Mouse (Mus musculus) embryo, embryonic 10.5 days (tissue): ENCODE results near the gene Kcnab2.

Source experiments
- DNase-seq: peaks from one replicate; pipeline ENCODE4 v3.0.0-alpha.2; 2015; ENCODE audit warnings: low spot score

Kcnab2 gene

DNA sequence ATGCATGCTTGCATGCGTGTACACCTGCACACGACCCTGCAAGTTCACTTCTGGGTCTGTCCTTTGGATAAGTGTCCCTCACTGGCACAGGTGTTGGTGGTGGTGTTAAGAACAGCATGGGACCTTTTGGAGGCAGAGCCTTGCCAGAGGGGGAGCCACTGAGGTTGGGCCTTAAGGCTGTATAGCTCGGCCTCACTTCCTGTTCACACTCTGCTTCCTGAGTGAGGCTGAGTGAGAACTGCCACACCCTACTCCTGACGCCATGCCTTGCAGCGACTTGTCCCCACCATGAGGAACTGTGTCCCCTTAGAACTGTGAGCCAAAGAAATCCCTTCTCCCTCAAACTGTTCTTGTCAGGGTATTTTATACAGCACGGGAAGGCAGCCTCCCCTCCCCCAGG lies 26.3 kb downstream of the Kcnab2 start:
- DNase-seq, result no peak

DNA sequence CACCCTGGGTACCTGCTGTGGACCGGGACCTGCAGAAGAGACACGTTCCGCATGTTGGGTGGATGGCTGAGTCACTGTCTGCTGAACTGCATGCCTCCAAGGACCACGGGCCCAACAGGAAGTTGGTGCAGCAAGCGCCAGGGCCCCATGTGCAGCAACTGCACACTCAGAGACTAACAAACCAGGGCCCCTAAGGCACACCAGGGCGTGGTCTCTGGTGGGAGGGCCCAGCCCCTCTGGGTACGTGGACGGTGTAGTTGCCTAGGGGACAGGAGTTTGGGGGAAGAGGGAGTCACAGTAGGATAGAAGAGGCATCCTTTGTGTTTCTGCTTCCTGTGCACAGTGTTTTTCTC lies 29.0 kb downstream of the Kcnab2 start:
- no peak for DNase-seq

DNA sequence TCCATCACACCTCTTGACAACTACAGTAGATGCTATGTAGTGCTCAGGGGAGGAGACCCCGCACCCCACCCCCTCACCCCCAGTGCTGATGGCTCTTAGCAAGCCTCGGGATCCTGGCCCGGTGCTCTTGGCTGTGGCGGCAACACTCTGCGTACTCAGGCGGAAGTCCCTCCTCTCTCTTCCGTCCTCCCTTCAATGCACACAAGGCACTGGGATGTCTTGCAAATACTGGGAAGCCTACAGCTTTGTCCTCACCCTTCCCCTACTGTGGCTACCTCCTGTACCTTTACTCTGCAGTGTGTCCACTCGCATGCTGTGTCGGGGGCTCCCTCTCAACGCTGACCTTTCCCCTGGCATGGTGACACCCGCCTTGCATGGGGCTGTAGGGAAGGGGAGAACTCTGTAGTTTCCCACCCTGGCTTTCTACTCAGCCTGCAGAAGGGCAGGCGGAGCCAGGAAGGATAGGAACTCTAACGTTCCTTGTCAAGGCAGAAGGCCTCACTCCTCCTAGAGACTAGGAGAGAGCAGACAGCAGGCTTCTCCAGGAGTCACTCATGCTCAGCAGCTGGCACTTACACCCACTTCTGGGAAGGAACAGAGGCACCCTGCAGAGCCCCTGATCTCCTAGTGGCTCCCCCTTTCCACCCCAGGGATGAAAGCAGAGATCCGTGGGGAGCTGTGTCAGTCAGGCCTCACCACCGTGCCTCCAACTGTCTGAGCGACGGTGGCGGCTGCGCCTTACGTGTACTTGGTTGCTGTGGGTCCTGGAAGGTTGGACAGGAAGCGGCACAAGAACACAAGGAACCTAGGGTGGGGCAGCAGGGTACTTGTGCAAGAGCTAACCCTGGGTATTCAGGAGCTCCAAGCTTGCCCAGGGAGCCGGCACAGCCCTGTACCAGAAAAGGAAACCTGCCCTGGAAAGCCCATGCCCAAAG lies 29.7 kb downstream of the Kcnab2 start:
- no peak for DNase-seq

- no peak for DNase-seq
Observed at GRCm38 (mm10) chr4:152446178-152446577, 31.5 kb downstream of the Kcnab2 start.

DNA sequence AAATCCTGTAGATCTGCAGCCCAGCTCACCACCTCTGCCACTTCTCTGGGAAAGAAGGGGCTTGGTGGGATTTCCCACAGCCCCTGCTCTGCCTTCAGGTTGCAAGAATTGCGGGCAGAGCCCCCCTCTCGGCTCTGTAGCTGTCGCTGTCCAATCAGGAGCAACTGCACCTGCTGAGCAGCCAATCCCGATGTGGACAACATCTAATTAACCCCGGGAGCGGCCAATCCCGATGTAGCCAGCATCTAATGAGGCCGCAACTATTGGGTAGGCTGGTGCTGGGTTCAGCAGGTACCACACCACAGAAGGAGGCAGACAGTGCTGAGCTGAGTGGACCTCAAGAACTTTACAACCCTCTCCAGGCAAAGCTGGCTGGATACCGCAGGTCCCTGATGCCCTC lies 36.1 kb downstream of the Kcnab2 start:
- no peak for DNase-seq

- DNase-seq, result no peak
Observed at GRCm38 (mm10) chr4:152440882-152441281, 36.8 kb downstream of the Kcnab2 start.

GRCm38 (mm10) chr4:152435255-152435654 lies 42.4 kb downstream of the Kcnab2 start:
- DNase-seq, result peak; percentile 88

- peak; percentile 94 for DNase-seq
Observed at GRCm38 (mm10) chr4:152434836-152435235, 42.8 kb downstream of the Kcnab2 start.

DNA sequence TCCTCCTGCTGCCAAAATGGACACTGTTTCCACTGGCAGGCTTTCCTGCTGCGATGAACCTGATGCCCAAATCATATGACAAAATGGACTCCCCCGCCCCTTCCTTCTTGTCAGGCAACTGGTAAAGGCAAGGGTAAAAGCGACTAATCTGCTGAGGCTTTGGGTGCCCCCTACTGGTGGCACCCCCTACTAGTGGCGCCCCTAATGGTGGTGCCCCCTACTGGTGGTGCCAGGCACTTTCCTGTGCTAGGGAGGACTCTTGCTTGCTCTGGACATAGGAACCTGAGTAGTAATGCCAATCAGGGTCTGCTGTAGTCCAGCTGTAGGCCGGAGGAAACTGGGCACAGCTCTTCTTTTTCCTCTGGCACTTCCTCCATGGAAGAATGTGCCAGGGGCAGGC lies 45.4 kb downstream of the Kcnab2 start:
- DNase-seq, result peak; percentile 54

DNA sequence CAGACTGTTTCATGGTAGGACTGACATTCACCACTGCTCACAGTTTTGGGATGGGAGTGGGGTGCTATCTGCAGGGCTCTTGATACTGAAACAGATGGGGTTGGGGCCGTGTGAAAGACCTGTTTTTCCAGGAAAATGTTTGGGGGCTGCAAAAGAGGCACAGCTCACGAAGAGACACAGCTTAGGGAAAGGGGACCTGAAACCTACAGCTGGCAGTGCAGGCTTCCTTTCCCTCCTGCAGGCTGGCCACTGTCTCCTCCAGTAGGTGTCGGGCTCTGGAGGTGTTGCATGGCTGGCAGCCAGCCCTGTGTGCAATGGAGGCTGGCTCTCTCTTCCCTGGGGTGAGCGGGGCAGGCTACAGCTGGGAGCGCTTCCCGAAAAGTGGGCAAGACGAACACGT lies 49.4 kb downstream of the Kcnab2 start:
- no peak for DNase-seq

- DNase-seq, result peak; percentile 44
Observed at GRCm38 (mm10) chr4:152424922-152425321, 52.7 kb downstream of the Kcnab2 start.

GRCm38 (mm10) chr4:152424341-152424740 lies 53.3 kb downstream of the Kcnab2 start:
- DNase-seq, result peak; percentile 76

- DNase-seq, result no peak
Observed at GRCm38 (mm10) chr4:152423576-152423975, 54.1 kb downstream of the Kcnab2 start.

DNA sequence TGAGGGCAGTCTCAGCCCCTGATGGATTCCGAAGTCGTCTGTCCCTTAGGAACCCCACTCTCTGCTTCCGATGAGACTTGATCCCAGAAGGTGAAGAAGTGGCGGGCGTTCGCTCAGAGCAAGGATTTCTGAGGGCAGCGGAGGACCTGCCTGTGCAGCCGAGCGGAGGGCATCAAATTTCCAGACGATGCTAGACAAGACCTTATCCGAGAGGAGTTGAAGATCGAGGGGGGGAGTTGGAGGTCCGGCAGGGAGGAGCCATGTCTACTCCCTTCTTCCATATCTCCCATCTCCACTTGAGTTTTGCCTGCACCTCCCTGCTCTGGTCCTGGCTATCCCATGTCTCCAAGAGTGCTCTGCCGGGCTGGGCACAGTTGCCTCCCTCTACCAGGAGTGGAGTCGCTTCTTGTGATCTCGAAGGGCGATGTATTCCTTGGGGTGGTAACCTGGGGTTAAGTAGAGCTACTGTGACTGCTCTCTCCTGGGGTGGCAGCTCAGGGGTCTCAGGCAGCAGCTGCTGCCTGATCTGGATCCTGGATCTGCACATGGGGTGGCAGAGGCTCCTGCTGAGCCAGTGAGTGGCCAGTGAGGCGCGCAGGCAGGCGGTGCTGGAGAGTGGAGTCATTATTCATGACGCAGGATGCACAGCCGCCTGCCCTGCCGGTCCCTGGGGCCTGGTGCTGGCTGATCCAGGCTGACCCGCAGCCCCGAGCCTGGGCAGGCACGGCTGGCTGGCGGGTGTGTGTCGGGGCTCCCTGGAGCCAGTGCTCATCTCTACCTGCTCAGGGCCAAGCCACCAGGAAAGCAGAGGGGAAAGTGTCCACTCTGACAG lies 59.2 kb downstream of the Kcnab2 start:
- DNase-seq, result no peak

- no peak for DNase-seq
Observed at GRCm38 (mm10) chr4:152412524-152413080, 65.1 kb downstream of the Kcnab2 start.

DNA sequence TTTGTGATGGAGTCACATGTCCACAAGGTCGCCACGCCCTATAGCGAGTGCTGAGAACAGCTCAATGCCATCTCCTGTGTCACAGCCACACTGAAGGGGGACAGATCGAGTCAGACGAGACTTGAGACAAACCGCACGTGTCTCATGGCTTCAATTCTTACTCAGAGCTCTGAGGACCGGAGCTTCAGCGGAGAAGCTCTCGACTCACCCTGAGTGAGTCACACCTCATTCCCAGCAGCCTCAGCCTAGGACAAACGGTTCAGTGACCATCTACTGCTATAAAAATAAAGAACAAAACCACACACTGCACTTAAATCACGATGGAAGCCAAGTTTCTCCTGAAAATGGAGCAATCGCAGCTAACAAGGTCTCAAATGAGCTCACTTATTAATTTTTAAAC lies 66.7 kb downstream of the Kcnab2 start:
- DNase-seq, result no peak

DNA sequence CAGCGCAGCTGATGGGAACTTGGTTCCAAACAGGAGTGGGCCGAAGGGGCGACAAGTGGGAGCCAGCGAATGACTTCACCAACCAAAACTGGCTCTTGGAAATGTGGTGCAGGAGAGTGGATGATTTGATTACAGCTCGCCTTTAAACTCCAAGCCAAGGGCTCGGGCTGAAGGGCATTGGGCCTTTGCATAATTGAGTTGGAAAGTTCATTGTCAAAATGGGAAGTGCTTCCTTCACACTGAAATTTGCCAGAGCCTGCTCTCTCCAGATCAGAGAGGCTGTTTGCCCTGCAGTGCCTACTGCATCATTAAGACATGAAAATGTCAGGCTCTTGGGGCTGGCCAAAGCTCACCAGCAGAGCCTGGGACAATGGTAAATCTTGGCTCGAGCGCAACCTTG lies 71.1 kb downstream of the Kcnab2 start:
- DNase-seq, result no peak

GRCm38 (mm10) chr4:152405671-152406201 lies 71.9 kb downstream of the Kcnab2 start:
- no peak for DNase-seq

- no peak for DNase-seq
Observed at GRCm38 (mm10) chr4:152405143-152405542, 72.5 kb downstream of the Kcnab2 start.

DNA sequence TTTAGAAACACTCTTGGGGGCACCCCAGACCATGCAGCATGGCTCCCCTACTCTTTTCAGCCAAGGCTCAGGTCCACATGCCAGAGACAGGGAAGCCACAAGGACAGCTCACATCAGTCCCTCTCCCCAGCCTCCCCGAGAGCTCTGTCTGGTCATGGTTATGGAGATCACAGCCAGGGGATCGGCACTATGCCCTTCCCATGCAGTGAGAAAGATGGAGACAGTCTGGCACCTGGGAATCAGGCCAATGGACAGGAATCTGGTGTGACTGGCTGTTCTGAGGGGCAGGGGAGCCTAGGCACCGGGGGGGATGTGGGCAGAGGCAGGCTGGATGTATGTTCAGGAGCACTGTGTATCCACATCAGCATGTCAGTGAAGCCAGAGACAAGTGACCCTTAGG lies 78.7 kb downstream of the Kcnab2 start:
- no peak for DNase-seq

DNA sequence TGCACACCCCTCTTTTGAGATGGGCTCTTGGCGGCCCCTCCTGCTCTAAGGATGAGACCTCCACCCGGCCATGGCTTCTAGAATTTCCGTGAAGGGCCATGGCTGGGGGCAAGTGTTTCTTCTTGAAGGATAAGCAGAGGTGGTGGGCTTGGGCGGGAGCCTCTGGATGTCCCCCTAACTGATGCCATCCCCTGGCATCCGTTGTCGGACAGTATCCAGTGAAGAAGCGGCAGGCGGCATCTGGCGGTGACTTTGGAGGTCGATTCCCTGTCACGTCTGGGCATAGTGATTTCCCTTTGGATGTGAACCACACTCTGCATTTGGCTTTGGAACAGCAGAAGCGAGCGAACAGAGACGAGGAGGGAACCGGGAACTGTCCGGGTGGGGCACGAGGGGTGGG lies 85.0 kb downstream of the Kcnab2 start:
- no peak for DNase-seq

GRCm38 (mm10) chr4:152392192-152392591 lies 85.5 kb downstream of the Kcnab2 start:
- DNase-seq, result no peak

DNA sequence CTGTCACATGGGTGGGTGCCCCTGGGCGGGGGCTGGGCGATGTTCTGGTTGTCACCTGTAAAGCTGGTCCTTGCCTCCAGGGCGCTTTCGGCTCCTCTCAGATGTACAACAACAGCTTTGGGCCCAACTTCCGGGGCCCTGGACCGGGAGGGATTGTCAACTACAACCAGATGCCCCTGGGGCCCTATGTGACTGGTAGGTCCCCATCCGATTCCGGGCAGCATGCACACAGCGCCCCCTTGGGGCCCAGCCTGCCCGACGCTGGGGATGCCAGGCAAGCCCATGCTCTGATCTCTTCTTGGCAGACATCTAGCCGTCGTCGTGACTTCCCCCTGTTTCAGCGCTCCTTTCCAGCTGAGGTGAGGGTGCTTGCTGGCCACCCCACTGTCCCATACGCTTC lies 92.0 kb downstream of the Kcnab2 start:
- DNase-seq, result peak; percentile 10
